Mouse (Mus musculus): ENCODE measurements around the gene Tbcc. TPM values are rescaled to one million over a fixed set of nuclear protein-coding genes. Genes with fewer than 3 reads are reported as not detected.

Gene Tbcc
- polyA plus RNA-seq, 1 experiment = 46.8 TPM

- Histone ChIP-seq H3K79me3 (ENCODE audit: low read depth) (peaks cover 3% of the 10 kb centered on the region), H3K4me3 (ENCODE audit: insufficient read depth, poor library complexity, severe bottlenecking) (no peak overlapping the region)
- TF ChIP-seq CEBPB (IDR thresholded peaks at IDR 0.05; ENCODE audit: low read depth) = no peak
- peak; percentile 11 for TF ChIP-seq MYOD1 (IDR thresholded peaks at IDR 0.05; ENCODE audit: control insufficient read depth, insufficient read length, low read depth)
- TF ChIP-seq MYOG (IDR thresholded peaks at IDR 0.05; ENCODE audit: control insufficient read depth, extremely low read depth, insufficient read length) = no peak
- TF ChIP-seq FOSL1 (IDR thresholded peaks at IDR 0.05; ENCODE audit: insufficient read depth, low read length, poor library complexity, severe bottlenecking) = no peak
- no peak for TF ChIP-seq CTCF (IDR thresholded peaks at IDR 0.05; ENCODE audit: control insufficient read depth, insufficient read depth, insufficient read length)
- no peak for TF ChIP-seq MAX (IDR thresholded peaks at IDR 0.05)
- TF ChIP-seq USF1 (IDR thresholded peaks at IDR 0.05; ENCODE audit: low read depth) = no peak
Measured at GRCm38 (mm10) chr17:46885910-46886643, 4.4 kb upstream of the Tbcc start.

GRCm38 (mm10) chr17:46888511-46889212 lies 1.8 kb upstream of the Tbcc start:
- H3ac ChIP-seq (ENCODE audit: control insufficient read depth, insufficient read length, low read depth) = no peak overlapping the region
- H3K79me2 ChIP-seq (ENCODE audit: control insufficient read depth, insufficient read depth) = peaks cover 32% of the 10 kb centered on the region
- no peak for TF ChIP-seq USF1 (IDR thresholded peaks at IDR 0.05; ENCODE audit: low read depth)
- peak; percentile 63 for TF ChIP-seq MAX (IDR thresholded peaks at IDR 0.05)
- TF ChIP-seq CEBPB (IDR thresholded peaks at IDR 0.05; ENCODE audit: low read depth) = no peak
- no peak for TF ChIP-seq FOSL1 (IDR thresholded peaks at IDR 0.05; ENCODE audit: insufficient read depth, low read length, poor library complexity, severe bottlenecking)
- no peak for TF ChIP-seq MYOD1 (IDR thresholded peaks at IDR 0.05; ENCODE audit: control insufficient read depth, insufficient read length, low read depth)
- TF ChIP-seq CTCF (IDR thresholded peaks at IDR 0.05; ENCODE audit: control insufficient read depth, insufficient read depth, insufficient read length) = peak; percentile 59
- no peak for TF ChIP-seq MYOG (IDR thresholded peaks at IDR 0.05; ENCODE audit: control insufficient read depth, extremely low read depth, insufficient read length)
- peak overlapping the region; percentile 68 for H3K4me3 ChIP-seq (ENCODE audit: insufficient read depth, poor library complexity, severe bottlenecking)
- no peaks in the 10 kb centered on the region for H3K27me3 ChIP-seq (ENCODE audit: control insufficient read depth, insufficient read depth, insufficient read length)
- peaks cover 24% of the 10 kb centered on the region for H3K79me3 ChIP-seq (ENCODE audit: low read depth)
- H3K36me3 ChIP-seq (ENCODE audit: control insufficient read depth, insufficient read depth) = peaks cover 4% of the 10 kb centered on the region

More at GRCm38 (mm10) chr17:46885910-46886643, 4.4 kb upstream of the Tbcc start:
- Histone ChIP-seq H3K79me2 (ENCODE audit: control insufficient read depth, insufficient read depth) (peaks cover 6% of the 10 kb centered on the region), H3K27me3 (ENCODE audit: control insufficient read depth, insufficient read depth, insufficient read length) (no peaks in the 10 kb centered on the region), H3ac (ENCODE audit: control insufficient read depth, insufficient read length, low read depth) (no peak overlapping the region), H3K36me3 (ENCODE audit: control insufficient read depth, insufficient read depth) (no peaks in the 10 kb centered on the region)

DNA sequence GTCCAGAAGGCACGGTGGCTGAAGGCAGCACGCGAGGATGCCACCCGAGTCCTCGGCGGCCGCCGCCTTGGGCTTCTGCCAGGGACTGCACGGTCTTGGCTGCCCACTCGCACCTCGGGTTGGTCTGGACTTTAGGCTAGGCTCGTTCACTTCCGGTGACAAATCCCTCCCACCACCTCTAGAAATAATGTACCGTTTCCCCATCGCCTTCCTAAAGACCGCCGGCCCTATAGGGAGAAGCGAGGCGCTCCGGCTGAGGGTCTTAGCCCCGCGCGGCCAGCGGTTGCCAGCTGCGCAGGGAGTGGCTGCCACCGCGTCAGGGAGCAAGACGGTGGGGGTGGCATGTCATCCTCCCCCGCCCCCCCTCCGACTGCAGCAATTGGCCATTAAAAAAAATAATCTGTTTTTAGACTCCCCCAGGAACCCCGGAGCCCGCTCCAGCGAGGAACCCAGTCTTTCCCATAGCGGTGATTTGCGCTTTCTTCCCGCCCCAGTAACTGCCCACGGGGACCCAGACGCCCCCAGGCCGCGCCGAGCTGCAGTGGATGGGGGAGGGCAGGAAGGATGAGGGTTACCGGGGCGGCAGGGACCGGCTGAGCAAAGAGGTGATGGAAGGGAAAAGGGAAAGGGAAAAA lies 917 bp upstream of the Tbcc start:
- no peaks in the 10 kb centered on the region for H3K27me3 ChIP-seq (ENCODE audit: control insufficient read depth, insufficient read depth, insufficient read length)
- H3K36me3 ChIP-seq (ENCODE audit: control insufficient read depth, insufficient read depth) = peaks cover 4% of the 10 kb centered on the region
- peak overlapping the region; percentile 68 for H3K4me3 ChIP-seq (ENCODE audit: insufficient read depth, poor library complexity, severe bottlenecking)
- H3ac ChIP-seq (ENCODE audit: control insufficient read depth, insufficient read length, low read depth) = peak overlapping the region; percentile 86
- TF ChIP-seq MAX (IDR thresholded peaks at IDR 0.05) (no peak), CEBPB (IDR thresholded peaks at IDR 0.05; ENCODE audit: low read depth) (no peak), FOSL1 (IDR thresholded peaks at IDR 0.05; ENCODE audit: insufficient read depth, low read length, poor library complexity, severe bottlenecking) (no peak), USF1 (IDR thresholded peaks at IDR 0.05; ENCODE audit: low read depth) (no peak), MYOD1 (IDR thresholded peaks at IDR 0.05; ENCODE audit: control insufficient read depth, insufficient read length, low read depth) (no peak), MYOG (IDR thresholded peaks at IDR 0.05; ENCODE audit: control insufficient read depth, extremely low read depth, insufficient read length) (no peak), CTCF (IDR thresholded peaks at IDR 0.05; ENCODE audit: control insufficient read depth, insufficient read depth, insufficient read length) (no peak)
- H3K79me2 ChIP-seq (ENCODE audit: control insufficient read depth, insufficient read depth) = peaks cover 33% of the 10 kb centered on the region
- H3K79me3 ChIP-seq (ENCODE audit: low read depth) = peaks cover 24% of the 10 kb centered on the region

DNA sequence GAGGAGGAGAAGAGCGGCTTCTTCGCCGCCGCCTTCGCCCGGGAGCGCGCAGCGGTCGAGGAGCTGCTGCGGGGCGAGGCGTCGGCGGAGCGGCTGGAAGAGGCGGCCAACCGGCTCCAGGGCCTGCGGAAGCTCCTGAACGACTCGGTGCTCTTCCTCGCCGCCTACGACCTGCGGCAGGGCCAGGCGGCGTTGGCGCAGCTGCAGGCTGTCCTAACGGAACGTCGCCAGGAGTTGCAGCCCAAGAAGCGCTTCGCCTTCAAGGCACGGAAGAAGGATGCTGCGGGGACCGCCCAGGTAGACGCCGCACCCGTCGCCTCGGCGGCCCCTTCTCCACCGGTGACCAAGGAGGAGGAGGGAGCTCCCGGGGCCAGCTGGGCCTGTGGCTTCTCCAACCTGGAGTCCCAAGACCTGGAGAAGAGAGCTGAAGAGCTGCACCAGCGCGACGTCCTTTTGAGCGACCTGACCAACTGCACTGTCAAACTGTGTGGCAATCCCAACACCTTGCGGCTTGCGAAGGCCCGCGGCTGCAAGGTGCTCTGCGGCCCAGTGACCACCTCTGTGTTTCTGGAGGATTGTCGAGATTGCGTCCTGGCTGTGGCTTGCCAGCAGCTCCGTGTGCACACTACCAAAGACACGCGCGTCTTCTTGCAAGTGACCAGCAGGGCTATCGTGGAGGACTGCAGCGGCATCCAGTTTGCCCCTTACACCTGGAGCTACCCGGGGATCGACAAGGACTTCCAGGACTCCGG lies 535 bp downstream of the Tbcc start:
- TF ChIP-seq CEBPB (IDR thresholded peaks at IDR 0.05; ENCODE audit: low read depth) (no peak), USF1 (IDR thresholded peaks at IDR 0.05; ENCODE audit: low read depth) (no peak), FOSL1 (IDR thresholded peaks at IDR 0.05; ENCODE audit: insufficient read depth, low read length, poor library complexity, severe bottlenecking) (no peak), MYOD1 (IDR thresholded peaks at IDR 0.05; ENCODE audit: control insufficient read depth, insufficient read length, low read depth) (no peak), MAX (IDR thresholded peaks at IDR 0.05) (no peak), CTCF (IDR thresholded peaks at IDR 0.05; ENCODE audit: control insufficient read depth, insufficient read depth, insufficient read length) (no peak), MYOG (IDR thresholded peaks at IDR 0.05; ENCODE audit: control insufficient read depth, extremely low read depth, insufficient read length) (no peak)
- Histone ChIP-seq H3K4me3 (ENCODE audit: insufficient read depth, poor library complexity, severe bottlenecking) (peak overlapping the region; percentile 82), H3K79me3 (ENCODE audit: low read depth) (peaks cover 24% of the 10 kb centered on the region), H3K79me2 (ENCODE audit: control insufficient read depth, insufficient read depth) (peaks cover 33% of the 10 kb centered on the region), H3K27me3 (ENCODE audit: control insufficient read depth, insufficient read depth, insufficient read length) (no peaks in the 10 kb centered on the region), H3ac (ENCODE audit: control insufficient read depth, insufficient read length, low read depth) (peak overlapping the region; percentile 79), H3K36me3 (ENCODE audit: control insufficient read depth, insufficient read depth) (peaks cover 4% of the 10 kb centered on the region)

DNA sequence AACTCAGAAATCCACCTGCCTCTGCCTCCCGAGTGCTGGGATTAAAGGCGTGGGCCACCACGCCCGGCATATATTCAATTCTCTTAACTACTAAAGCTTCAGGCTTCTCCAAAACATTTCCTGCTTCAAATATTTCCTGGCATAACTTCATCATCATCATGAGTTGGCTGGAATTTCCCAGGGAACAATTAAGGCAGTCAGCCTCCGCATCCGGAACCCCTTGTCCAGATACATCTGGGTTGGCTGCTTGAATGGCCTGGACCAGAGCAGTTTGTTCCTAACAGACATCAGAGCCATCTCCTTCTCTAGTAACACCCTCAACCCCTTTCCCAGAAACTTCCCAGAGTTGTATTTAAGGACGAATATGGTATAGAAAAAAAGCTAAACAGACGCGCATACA lies 4.9 kb downstream of the Tbcc start:
- H3K79me3 ChIP-seq (ENCODE audit: low read depth) = peaks cover 24% of the 10 kb centered on the region
- no peak overlapping the region for H3K4me3 ChIP-seq (ENCODE audit: insufficient read depth, poor library complexity, severe bottlenecking)
- H3ac ChIP-seq (ENCODE audit: control insufficient read depth, insufficient read length, low read depth) = no peak overlapping the region
- peaks cover 33% of the 10 kb centered on the region for H3K79me2 ChIP-seq (ENCODE audit: control insufficient read depth, insufficient read depth)
- H3K36me3 ChIP-seq (ENCODE audit: control insufficient read depth, insufficient read depth) = peaks cover 4% of the 10 kb centered on the region
- TF ChIP-seq MYOG (IDR thresholded peaks at IDR 0.05; ENCODE audit: control insufficient read depth, extremely low read depth, insufficient read length) = no peak
- no peak for TF ChIP-seq USF1 (IDR thresholded peaks at IDR 0.05; ENCODE audit: low read depth)
- TF ChIP-seq CEBPB (IDR thresholded peaks at IDR 0.05; ENCODE audit: low read depth) = no peak
- H3K27me3 ChIP-seq (ENCODE audit: control insufficient read depth, insufficient read depth, insufficient read length) = no peaks in the 10 kb centered on the region
